Mouse (Mus musculus) embryonic facial prominence, embryonic 13.5 days (tissue): ENCODE measurements at regions not wholly inside any gene's neighbourhood (a gene's known extent, or its start where the extent isn't known, plus 50 kb on each side); places are given as distances from the start of the nearest gene placed in this dataset.

ENCODE experiments used
- ATAC-seq: fragments of 200-750 bp; cut with Nextera tagmentation; 2 replicates; pipeline ENCODE4 v1.8.0; 2017; ENCODE audit warnings: low read depth; ENCODE audit not compliant: insufficient number of reproducible peaks, insufficient read depth, low FRiP score, low TSS enrichment
- H3K27ac ChIP-seq: fragments of 300-500 bp; sonication (generic); 2 replicates; pipeline ENCODE4 v1.5.1; 2015; ENCODE audit warnings: moderate library complexity, mild to moderate bottlenecking, inconsistent platforms
- H3K27me3 ChIP-seq: fragments of 300-500 bp; sonication (generic); 2 replicates; pipeline ENCODE4 v1.6.1; 2015; ENCODE audit warnings: mild to moderate bottlenecking, inconsistent platforms
- H3K36me3 ChIP-seq: fragments of 300-500 bp; sonication (generic); 2 replicates; pipeline ENCODE4 v1.6.1; 2015; ENCODE audit warnings: mild to moderate bottlenecking, inconsistent platforms
- H3K4me1 ChIP-seq: fragments of 300-500 bp; sonication (generic); 2 replicates; pipeline ENCODE4 v1.6.1; 2015; ENCODE audit warnings: inconsistent platforms
- H3K4me2 ChIP-seq: fragments of 300-500 bp; sonication (generic); 2 replicates; pipeline ENCODE4 v1.6.1; 2015; ENCODE audit warnings: moderate library complexity, mild to moderate bottlenecking, inconsistent platforms
- H3K4me3 ChIP-seq: fragments of 300-500 bp; sonication (generic); 2 replicates; pipeline ENCODE4 v1.5.1; 2015; ENCODE audit warnings: mild to moderate bottlenecking, inconsistent platforms
- H3K9ac ChIP-seq: fragments of 300-500 bp; sonication (generic); 2 replicates; pipeline ENCODE4 v1.6.1; 2015; ENCODE audit warnings: mild to moderate bottlenecking, inconsistent platforms
- H3K9me3 ChIP-seq: fragments of 300-500 bp; sonication (generic); 2 replicates; pipeline ENCODE4 v1.6.1; 2016; ENCODE audit warnings: inconsistent platforms
- WGBS: fragments of 180-500 bp; shearing (Covaris S2); methylation state at CpG from one replicate; pipeline ENCODE4 v1.1.7; 2015; ENCODE audit warnings: mixed read lengths; 5-methylcytosine and 5-hydroxymethylcytosine counted together

DNA sequence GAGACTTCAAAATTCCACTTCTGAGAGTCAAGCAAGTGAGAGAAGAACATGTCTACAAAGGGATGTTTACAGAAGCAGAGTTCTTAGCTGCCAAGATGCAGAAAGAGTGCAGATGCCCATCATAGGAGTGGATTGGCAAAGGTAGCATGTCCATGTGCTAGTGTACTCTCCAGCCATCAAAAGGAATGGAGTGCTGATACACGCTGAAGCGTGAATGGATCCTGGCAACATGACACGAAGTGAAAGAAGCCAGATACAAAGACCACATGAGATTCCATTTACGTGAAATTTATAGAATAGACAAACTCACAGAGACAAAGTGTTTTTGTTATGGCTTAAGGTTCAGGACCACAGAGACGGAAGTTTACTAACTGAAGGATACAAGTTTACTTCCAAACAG is 118.4 kb upstream of the Bmp4 start:
- WGBS = 78% methylated on average over 5 of the region's 5 CpGs

DNA sequence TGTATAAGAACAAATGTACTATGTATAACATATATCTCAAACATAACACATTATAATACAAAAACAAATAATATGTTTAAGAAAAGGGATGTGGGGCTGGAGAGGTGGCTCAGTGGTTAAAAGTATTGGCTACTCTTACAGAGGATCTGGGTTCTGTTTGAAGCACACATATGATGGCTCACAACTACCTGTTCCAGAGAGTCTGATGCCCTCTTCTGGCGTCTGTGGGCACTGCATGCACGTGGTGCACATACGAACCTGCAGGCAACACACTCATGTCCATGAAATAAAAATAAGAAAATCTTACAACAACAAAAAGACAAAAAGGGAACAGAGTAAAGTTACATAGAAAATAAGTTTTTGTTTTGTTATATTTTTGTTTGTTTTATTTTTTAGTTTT is 114.8 kb upstream of the Bmp4 start:
- no peak for ATAC-seq
- WGBS = 88% methylated on average over 3 of the region's 3 CpGs
- no peak overlapping the region for H3K4me3 ChIP-seq
- H3K27ac ChIP-seq = no peak overlapping the region
- no peaks in the 10 kb centered on the region for H3K9me3 ChIP-seq
- H3K4me1 ChIP-seq = no peaks in the 10 kb centered on the region
- H3K36me3 ChIP-seq = no peaks in the 10 kb centered on the region
- H3K4me2 ChIP-seq = no peak overlapping the region
- H3K27me3 ChIP-seq = no peaks in the 10 kb centered on the region
- no peak overlapping the region for H3K9ac ChIP-seq

More for the DNA sequence above, 118.4 kb upstream of the Bmp4 start:
- H3K4me2 ChIP-seq = no peak overlapping the region
- no peaks in the 10 kb centered on the region for H3K27me3 ChIP-seq
- H3K36me3 ChIP-seq = no peaks in the 10 kb centered on the region
- H3K9me3 ChIP-seq = no peaks in the 10 kb centered on the region
- no peak for ATAC-seq
- H3K4me3 ChIP-seq = no peak overlapping the region
- H3K9ac ChIP-seq = no peak overlapping the region
- no peak overlapping the region for H3K27ac ChIP-seq
- H3K4me1 ChIP-seq = no peaks in the 10 kb centered on the region

DNA sequence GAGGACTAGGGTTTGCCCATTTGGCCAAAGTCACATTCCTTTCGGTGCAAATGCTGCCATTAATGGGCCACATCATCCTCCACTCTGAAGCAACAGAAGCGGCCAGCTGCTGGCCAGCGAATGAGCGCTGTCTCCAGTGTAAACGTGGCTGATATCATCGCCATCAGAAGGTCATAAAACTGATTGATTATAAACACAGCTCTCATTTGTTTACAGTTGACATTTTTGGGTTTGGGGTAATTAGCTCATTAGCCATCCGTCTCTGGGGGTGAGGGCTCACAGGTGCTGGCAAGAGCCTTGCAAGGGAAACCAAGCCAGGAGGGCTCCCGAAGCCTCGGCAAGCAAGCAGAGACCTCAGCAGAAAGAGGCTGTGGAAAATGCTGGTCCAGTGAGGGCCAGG is 101.1 kb upstream of the Bmp4 start:
- 78% methylated on average over 9 of the region's 9 CpGs for WGBS
- H3K27ac ChIP-seq = no peak overlapping the region
- no peak for ATAC-seq
- no peak overlapping the region for H3K4me3 ChIP-seq
- no peaks in the 10 kb centered on the region for H3K27me3 ChIP-seq
- no peak overlapping the region for H3K4me2 ChIP-seq
- H3K9ac ChIP-seq = no peak overlapping the region
- H3K36me3 ChIP-seq = no peaks in the 10 kb centered on the region
- H3K4me1 ChIP-seq = peaks cover 6% of the 10 kb centered on the region; the same call in 1 of the 2 replicates
- H3K9me3 ChIP-seq = 0 out of 2 replicates have a peak, but pooled peaks cover 4% of the 10 kb centered on the region

DNA sequence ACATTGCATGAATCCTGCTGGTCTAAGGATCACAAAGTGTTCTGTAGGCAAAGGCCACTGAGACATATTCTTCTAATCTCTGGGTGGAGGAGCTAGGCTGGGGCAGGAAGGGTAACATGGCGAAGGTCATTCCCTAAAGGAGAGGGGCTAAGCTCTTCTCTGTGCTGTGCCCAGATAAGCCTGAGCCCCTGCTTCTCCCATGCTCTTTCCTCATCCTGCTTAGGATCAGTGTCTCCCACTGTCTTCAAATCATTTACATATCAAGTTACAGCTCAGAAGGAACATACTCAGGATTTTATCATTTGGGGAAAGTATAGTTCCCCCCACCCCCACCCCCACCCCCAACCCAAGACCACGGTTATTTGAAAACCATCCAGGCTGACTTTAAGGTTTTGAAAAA is 100.7 kb upstream of the Bmp4 start:
- H3K4me3 ChIP-seq = no peak overlapping the region
- 71% methylated on average over 2 of the region's 2 CpGs for WGBS

DNA sequence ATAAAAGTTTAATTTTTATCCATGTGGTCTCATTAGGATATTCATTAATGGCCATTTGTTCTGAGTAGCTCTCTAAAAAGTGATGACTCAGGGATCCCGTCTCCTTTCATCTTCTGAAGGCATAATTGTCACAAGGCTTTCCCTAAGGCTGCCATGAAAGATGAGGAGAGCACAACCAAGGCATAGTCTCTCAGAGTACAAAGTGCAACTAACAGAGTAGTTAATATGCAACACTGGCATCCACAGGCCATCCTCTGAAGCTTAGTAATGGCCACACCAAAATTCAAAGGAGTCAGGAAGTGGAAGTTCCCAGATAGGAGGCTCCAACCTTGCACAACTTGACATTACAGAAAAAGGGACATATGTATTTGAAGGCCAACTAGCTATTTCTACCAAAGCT is 97.1 kb upstream of the Bmp4 start:
- Histone ChIP-seq H3K4me1 (peaks cover 6% of the 10 kb centered on the region; the same call in 1 of the 2 replicates), H3K36me3 (no peaks in the 10 kb centered on the region), H3K27me3 (no peaks in the 10 kb centered on the region), H3K9me3 (0 out of 2 replicates have a peak, but pooled peaks cover 4% of the 10 kb centered on the region), H3K27ac (no peak overlapping the region), H3K4me3 (no peak overlapping the region), H3K9ac (no peak overlapping the region), H3K4me2 (no peak overlapping the region)
- ATAC-seq = no peak
- WGBS = 62% methylated on average over 1 of the region's 1 CpGs

More for the DNA sequence above, 100.7 kb upstream of the Bmp4 start:
- H3K36me3 ChIP-seq = no peaks in the 10 kb centered on the region
- no peak overlapping the region for H3K27ac ChIP-seq
- H3K27me3 ChIP-seq = no peaks in the 10 kb centered on the region
- H3K9me3 ChIP-seq = 0 out of 2 replicates have a peak, but pooled peaks cover 4% of the 10 kb centered on the region
- no peak overlapping the region for H3K9ac ChIP-seq
- peaks cover 6% of the 10 kb centered on the region; the same call in 1 of the 2 replicates for H3K4me1 ChIP-seq
- H3K4me2 ChIP-seq = no peak overlapping the region
- no peak for ATAC-seq

DNA sequence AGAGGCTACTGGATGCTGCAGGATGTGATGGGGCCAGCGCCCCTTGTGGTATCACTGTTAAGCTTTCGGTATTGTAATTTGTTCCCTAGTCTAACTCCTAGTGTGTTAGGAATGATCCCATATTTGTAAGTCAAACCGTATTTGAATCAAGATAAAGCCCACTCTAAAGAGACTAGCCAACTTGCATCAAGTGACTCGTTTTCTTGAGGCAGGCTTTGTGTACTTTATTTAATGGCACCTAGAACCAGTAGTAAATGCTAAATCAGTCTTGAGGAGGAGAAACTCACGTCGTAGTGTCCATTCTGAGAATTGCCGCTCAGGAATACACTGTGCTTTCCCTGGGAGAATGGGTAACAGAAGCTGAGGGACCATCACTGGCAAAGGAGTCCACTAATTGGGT is 89.9 kb upstream of the Bmp4 start:
- ATAC-seq = no peak
- Histone ChIP-seq H3K4me2 (no peak overlapping the region), H3K9ac (no peak overlapping the region), H3K27me3 (no peaks in the 10 kb centered on the region), H3K9me3 (no peaks in the 10 kb centered on the region), H3K36me3 (no peaks in the 10 kb centered on the region), H3K27ac (no peak overlapping the region), H3K4me1 (no peaks in the 10 kb centered on the region), H3K4me3 (no peak overlapping the region)
- WGBS = 84% methylated on average over 7 of the region's 7 CpGs

DNA sequence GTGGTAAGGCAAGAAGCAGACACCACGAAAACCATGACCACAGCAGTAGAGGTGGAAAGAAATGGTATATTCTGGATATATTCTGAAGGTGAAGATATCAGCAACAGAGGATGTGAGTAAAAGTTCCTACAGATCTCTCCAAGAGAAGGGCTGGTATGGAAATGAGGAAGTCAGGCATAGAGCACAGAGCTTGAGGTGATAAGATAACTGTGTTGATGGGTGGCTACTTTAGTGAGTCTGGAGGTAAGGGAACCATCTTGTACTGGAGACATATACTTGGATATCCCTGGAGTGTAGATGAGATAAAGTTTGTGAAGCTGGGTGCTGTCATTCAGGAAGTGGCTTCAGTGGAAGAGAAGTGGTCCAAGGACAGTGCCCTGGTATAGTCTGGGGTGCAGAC is 85.5 kb upstream of the Bmp4 start:
- 76% methylated on average over 1 of the region's 1 CpGs for WGBS
- Histone ChIP-seq H3K4me3 (no peak overlapping the region), H3K27ac (no peak overlapping the region), H3K9me3 (no peaks in the 10 kb centered on the region), H3K4me1 (0 out of 2 replicates have a peak, but pooled peaks cover 3% of the 10 kb centered on the region), H3K27me3 (no peaks in the 10 kb centered on the region), H3K36me3 (no peaks in the 10 kb centered on the region), H3K4me2 (no peak overlapping the region), H3K9ac (no peak overlapping the region)
- ATAC-seq = no peak

DNA sequence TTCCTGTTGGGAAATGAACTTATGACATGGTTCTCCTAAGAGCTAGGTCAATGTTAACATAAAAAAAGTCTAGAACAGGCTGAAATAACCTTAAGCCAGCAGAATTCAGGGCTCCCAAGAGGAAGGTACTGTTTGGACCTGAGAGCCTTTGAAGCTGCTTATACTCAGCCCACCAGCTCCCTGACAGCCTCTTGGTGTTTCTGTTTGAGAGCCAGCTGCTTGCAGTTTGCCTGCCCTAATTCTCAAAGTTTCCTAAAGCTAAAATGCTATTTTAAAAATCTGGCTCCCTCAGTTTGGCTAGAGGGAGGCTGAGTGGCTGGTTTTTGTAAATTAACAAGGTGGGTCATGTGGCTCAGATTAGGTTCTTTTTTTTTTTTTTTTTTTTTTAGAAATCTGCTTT is 72.5 kb upstream of the Bmp4 start:
- Histone ChIP-seq H3K9me3 (no peaks in the 10 kb centered on the region), H3K4me3 (no peak overlapping the region), H3K9ac (no peak overlapping the region), H3K36me3 (no peaks in the 10 kb centered on the region), H3K27me3 (no peaks in the 10 kb centered on the region), H3K27ac (no peak overlapping the region), H3K4me1 (no peaks in the 10 kb centered on the region), H3K4me2 (no peak overlapping the region)
- ATAC-seq = no peak

DNA sequence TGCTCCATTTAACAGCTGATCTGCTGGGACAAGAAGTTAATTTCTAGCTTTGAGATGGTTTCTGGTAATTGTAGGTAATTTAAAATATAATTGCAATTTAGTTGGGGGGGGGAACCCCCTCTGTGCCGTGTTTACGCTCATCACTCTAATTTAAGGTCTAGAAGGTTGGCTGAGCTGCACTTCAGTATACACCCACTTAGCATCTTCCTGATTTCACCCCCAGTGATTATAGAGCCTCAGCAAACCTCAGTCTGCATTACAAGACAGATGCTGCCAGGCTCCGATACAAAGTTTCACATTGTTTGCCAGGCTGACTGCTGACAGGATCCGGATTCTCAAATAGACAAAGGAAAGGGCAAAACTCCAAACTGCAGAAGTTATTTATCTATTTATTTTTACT is 71.5 kb upstream of the Bmp4 start:
- Histone ChIP-seq H3K4me2 (no peak overlapping the region), H3K4me1 (no peaks in the 10 kb centered on the region), H3K36me3 (no peaks in the 10 kb centered on the region), H3K9me3 (no peaks in the 10 kb centered on the region), H3K9ac (no peak overlapping the region), H3K4me3 (no peak overlapping the region), H3K27me3 (no peaks in the 10 kb centered on the region), H3K27ac (no peak overlapping the region)
- WGBS = 59% methylated on average over 4 of the region's 4 CpGs
- ATAC-seq = no peak

DNA sequence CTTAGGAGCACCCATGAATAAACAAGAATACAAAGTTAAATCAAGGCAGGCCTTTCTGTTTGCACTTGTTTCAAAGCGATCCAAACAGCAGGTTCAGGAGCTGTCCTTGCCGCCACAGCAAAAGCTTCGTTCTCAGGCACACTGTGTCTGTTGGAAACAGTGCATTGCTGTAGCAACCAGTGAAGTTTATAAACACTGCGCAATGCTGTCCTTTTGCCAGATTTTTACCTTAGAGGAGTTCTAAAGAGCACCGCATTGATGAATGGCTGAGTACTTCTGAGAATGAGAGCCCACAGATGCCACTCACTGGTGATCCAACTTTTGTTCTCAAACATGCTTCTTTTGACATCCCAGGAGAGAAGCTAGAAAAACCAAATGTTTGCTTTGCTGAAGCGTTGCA is 64.0 kb upstream of the Bmp4 start:
- no peak overlapping the region for H3K4me2 ChIP-seq
- H3K4me1 ChIP-seq = no peaks in the 10 kb centered on the region
- H3K9me3 ChIP-seq = no peaks in the 10 kb centered on the region
- no peak overlapping the region for H3K9ac ChIP-seq
- no peak for ATAC-seq
- H3K36me3 ChIP-seq = no peaks in the 10 kb centered on the region
- H3K27ac ChIP-seq = no peak overlapping the region
- no peak overlapping the region for H3K4me3 ChIP-seq
- H3K27me3 ChIP-seq = no peaks in the 10 kb centered on the region
- 75% methylated on average over 6 of the region's 6 CpGs for WGBS

DNA sequence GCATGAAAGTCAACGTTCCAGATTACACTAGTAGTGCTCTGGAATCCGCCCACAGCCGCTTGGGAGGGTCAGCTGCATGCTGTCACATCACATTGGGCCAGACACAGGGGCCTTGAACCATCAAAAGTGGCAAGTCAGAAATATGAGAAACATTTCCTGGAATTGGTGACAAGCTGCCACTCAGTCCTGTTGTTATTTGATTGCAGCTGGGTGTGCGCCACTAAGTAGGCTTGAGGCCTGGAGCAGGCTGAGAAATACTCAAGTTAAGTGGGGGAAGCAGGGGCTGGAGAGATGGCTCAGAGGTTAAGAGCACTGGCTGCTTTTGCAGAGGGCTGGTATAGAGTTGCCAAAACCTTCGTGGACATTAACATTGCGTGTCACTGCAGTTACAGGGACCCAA is 51.2 kb upstream of the Bmp4 start:
- Histone ChIP-seq H3K4me3 (no peak overlapping the region), H3K9me3 (no peaks in the 10 kb centered on the region), H3K27ac (no peak overlapping the region), H3K36me3 (no peaks in the 10 kb centered on the region), H3K9ac (no peak overlapping the region), H3K27me3 (no peaks in the 10 kb centered on the region), H3K4me1 (peaks cover 8% of the 10 kb centered on the region), H3K4me2 (no peak overlapping the region)
- WGBS = 85% methylated on average over 6 of the region's 6 CpGs
- ATAC-seq = no peak
